8 mouse cellular contexts compared by ENCODE assay signal in genomic region chr13:100124423-100125257, GRCm38 (mm10). TPM values are rescaled to one million over a fixed set of nuclear protein-coding genes. Genes with fewer than 3 reads are reported as not detected.
DNase-seq lines count a peak whose midpoint lies in the region; ATAC-seq and TF ChIP-seq lines count a peak whose summit lies in the region.

Gene Smn1 (plus strand): TSS chr13:100124852.

- CTCF ChIA-PET in Patski (lab: Charles Lee) = no interaction called here

- 0 out of 2 replicates have a peak within 1 kb of the TSS, but pooled peaks have one; percentile 36 for H3K27ac ChIP-seq in hindbrain, embryonic 13.5 days

- POLR2A ChIA-PET in Patski (lab: Charles Lee) = interaction anchor here (0.6 to 0.8 kb wide), 2 partner anchors 17 to 289 kb away, joined by 3 to 6 read pairs; partner anchors contain the start of gene Serf1

- H3K9ac ChIP-seq in hindbrain, embryonic 13.5 days = peak within 1 kb of the TSS; percentile 87

- H3K27me3 ChIP-seq in Patski = no peaks in the 10 kb centered on the region
- H3K27me3 ChIP-seq in hindbrain, embryonic 13.5 days = no peaks in the 10 kb centered on the region

- no peaks in the 10 kb centered on the region for H3K9me3 ChIP-seq in hindbrain, embryonic 13.5 days

- H3K4me1 ChIP-seq in hindbrain, embryonic 13.5 days (replicated peaks) = peaks cover 17% of the 10 kb centered on the region

- in situ Hi-C loops in Patski (cut with MboI; ENCODE audit: low pct_unique_long_range_greater_than_20kb) = no loop called here

- no peak for TF ChIP-seq CTCF in Patski (IDR thresholded peaks at IDR 0.05)

- peak within 1 kb of the TSS; percentile 96 for H3K4me2 ChIP-seq in hindbrain, embryonic 13.5 days

- DNase-seq in Patski (ENCODE audit: low read depth, low spot score) = peak; percentile 49
- peak; percentile 92 to 93 for DNase-seq in cerebellum, postnatal 14 days
- DNase-seq in frontal cortex, postnatal 14 days (ENCODE audit: low spot score in 2 of 2) = peak; percentile 86 to 91
- DNase-seq in layer of hippocampus, postnatal 25 days (ENCODE audit: extremely low spot score in 1 of 2, low spot score in 1 of 2) = peak; percentile 94 to 97
- DNase-seq in lung, postnatal 25 days (ENCODE audit: low spot score) = peak; percentile 93
- peak; percentile 96 for DNase-seq in retina, embryonic 14.5 days (ENCODE audit: low spot score)
- peak; percentile 89 for DNase-seq in thymus, postnatal 4 days

- peak; percentile 85 for ATAC-seq in Patski
- ATAC-seq in hindbrain, embryonic 13.5 days (ENCODE audit: low FRiP score) = peak; percentile 97

- H3K4me3 ChIP-seq in hindbrain, embryonic 13.5 days = peak within 1 kb of the TSS; percentile 87

- 4% methylated on average over 42 of the region's 42 CpGs for WGBS in hindbrain, embryonic 13.5 days

- peaks cover 29% of the 10 kb centered on the region for H3K36me3 ChIP-seq in hindbrain, embryonic 13.5 days

RNA-seq across cellular contexts. Expression of gene Smn1, which starts in this region (rescaled TPM):
- 44.4 TPM for polyA plus RNA-seq in Patski (2021)
- polyA plus RNA-seq in hindbrain, embryonic 13.5 days (2015; fragmentation: Nextera tagmentation; extraction: Ambion mirVana) = 47.1 and 51.6 TPM in 2 replicates
- total RNA-seq in layer of hippocampus, postnatal 25 days (2021) = 10 to 100 TPM; 32.8 to 35.7 TPM

Comparison
In these comparisons a context has a peak if more than half of its experiments do, and no peak if none do; other contexts are left out.
1. Peak in every context shown above with its lines: DNase-seq, ATAC-seq, H3K4me3 ChIP-seq and H3K27ac ChIP-seq.